Comparison of ENCODE assay signal across 35 mouse cellular contexts in the genomic region with DNA sequence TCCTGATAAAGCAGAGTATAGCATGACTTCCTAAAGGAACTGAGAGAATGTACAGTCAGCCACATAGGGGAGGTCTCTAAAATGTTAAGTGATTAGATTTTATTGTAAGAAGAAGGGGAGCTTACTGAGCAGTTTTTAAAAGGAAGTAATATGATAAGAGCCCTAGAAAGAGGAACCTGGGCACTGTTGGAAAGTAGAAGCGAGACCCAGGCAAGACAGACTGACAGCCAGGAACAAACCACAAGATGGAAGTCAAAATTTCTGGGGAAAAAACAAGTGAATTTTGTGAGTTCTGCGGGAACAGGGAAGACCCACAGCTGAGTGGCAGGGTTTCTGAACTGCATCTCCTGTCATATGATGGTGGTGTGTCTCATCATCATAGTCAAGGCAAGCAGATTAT.
DNase-seq lines count a peak whose midpoint lies in the region; ATAC-seq and TF ChIP-seq lines count a peak whose summit lies in the region.
"Had no signal": no experiment of that assay in that cellular context is flagged by ENCODE, and none has a peak within 500 bp of the region (broad histone marks: within the 10 kb centered on the region; RNA-seq: fewer than 3 reads in every experiment).

No protein-coding gene starts in this region.

- DNase-seq in liver, embryonic 11.5 days (ENCODE audit: low spot score): no peak
- no peak for DNase-seq in liver
- DNase-seq in lung, adult 2 months: no peak
- DNase-seq in lung, postnatal 0 days (ENCODE audit: low spot score): no peak
- DNase-seq: adrenal gland, adult 8-10 months; cerebellum, adult 8-10 months; cerebellum, postnatal 36 days; embryo, embryonic 11 days; gastrocnemius, adult 2 months; gastrocnemius, postnatal 36 days; heart, postnatal 36 days; kidney, adult 8-10 months; layer of hippocampus, postnatal 36 days; lung, postnatal 4 days; right cerebral cortex, postnatal 25 days; thymus, adult 2 months; thymus, postnatal 4 days had no signal

- no peak for TF ChIP-seq EP300 in lung, postnatal 0 days (IDR thresholded peaks at IDR 0.05)

- H3K36me3 ChIP-seq in liver, embryonic 11.5 days (ENCODE audit: control insufficient read depth, insufficient read depth, low read length): no peaks in the 10 kb centered on the region
- no peaks in the 10 kb centered on the region for H3K36me3 ChIP-seq in liver, embryonic 16.5 days (ENCODE audit: control insufficient read depth, insufficient read depth)
- H3K36me3 ChIP-seq in lung, postnatal 0 days (ENCODE audit: insufficient read depth, low read length): no peaks in the 10 kb centered on the region
- H3K36me3 ChIP-seq: embryonic facial prominence, embryonic 12.5 days; forebrain, embryonic 10.5 days; forebrain, embryonic 15.5 days; heart, embryonic 15.5 days; hindbrain, embryonic 13.5 days; limb, embryonic 10.5 days; limb, embryonic 15.5 days; lung, embryonic 15.5 days; midbrain, embryonic 10.5 days; midbrain, embryonic 15.5 days; neural tube, embryonic 15.5 days had no signal

- H3K9me3 ChIP-seq in liver, embryonic 11.5 days (ENCODE audit: control insufficient read depth, low read length): no peaks in the 10 kb centered on the region
- no peaks in the 10 kb centered on the region for H3K9me3 ChIP-seq in liver, embryonic 16.5 days (replicated peaks; ENCODE audit: control insufficient read depth, low read length)
- H3K9me3 ChIP-seq in lung, postnatal 0 days (ENCODE audit: low read length): no peaks in the 10 kb centered on the region
- H3K9me3 ChIP-seq: embryonic facial prominence, embryonic 12.5 days; forebrain, embryonic 10.5 days; forebrain, embryonic 15.5 days; heart, embryonic 15.5 days; hindbrain, embryonic 13.5 days; limb, embryonic 10.5 days; limb, embryonic 15.5 days; lung, embryonic 15.5 days; midbrain, embryonic 10.5 days; midbrain, embryonic 15.5 days; neural tube, embryonic 15.5 days had no signal

- no peaks in the 10 kb centered on the region for H3K27me3 ChIP-seq in liver, embryonic 11.5 days (replicated peaks; ENCODE audit: control insufficient read depth, insufficient read depth, low read length)
- no peaks in the 10 kb centered on the region for H3K27me3 ChIP-seq in liver, embryonic 16.5 days (ENCODE audit: control insufficient read depth, insufficient read depth, low read depth, low read length)
- no peaks in the 10 kb centered on the region for H3K27me3 ChIP-seq in lung, postnatal 0 days (replicated peaks; ENCODE audit: insufficient read depth, low read length)
- H3K27me3 ChIP-seq: embryonic facial prominence, embryonic 12.5 days; forebrain, embryonic 15.5 days; heart, embryonic 15.5 days; hindbrain, embryonic 13.5 days; limb, embryonic 15.5 days; lung, embryonic 15.5 days; midbrain, embryonic 15.5 days; neural tube, embryonic 15.5 days had no signal

- no peak overlapping the region for H3K4me2 ChIP-seq in liver, embryonic 11.5 days
- H3K4me2 ChIP-seq in liver, embryonic 16.5 days (ENCODE audit: low read depth, low read length): no peak overlapping the region
- H3K4me2 ChIP-seq in lung, postnatal 0 days (replicated peaks; ENCODE audit: low read depth, low read length): no peak overlapping the region
- H3K4me2 ChIP-seq: embryonic facial prominence, embryonic 12.5 days; forebrain, embryonic 15.5 days; heart, embryonic 15.5 days; hindbrain, embryonic 13.5 days; limb, embryonic 15.5 days; lung, embryonic 15.5 days; midbrain, embryonic 15.5 days; neural tube, embryonic 15.5 days had no signal

- H3K4me3 ChIP-seq in liver, embryonic 11.5 days (ENCODE audit: low read depth, low read length): no peak overlapping the region
- H3K4me3 ChIP-seq in bone marrow macrophage, adult 2 months (ENCODE audit: insufficient read depth, low read length): no peak overlapping the region
- H3K4me3 ChIP-seq in liver, embryonic 16.5 days (ENCODE audit: low read depth, low read length): no peak overlapping the region
- H3K4me3 ChIP-seq in lung, adult 2 months (replicated peaks; ENCODE audit: extremely low read depth, low read depth, low read length): no peak overlapping the region
- H3K4me3 ChIP-seq in lung, postnatal 0 days (ENCODE audit: low read depth, low read length): no peak overlapping the region
- H3K4me3 ChIP-seq: embryonic facial prominence, embryonic 12.5 days; forebrain, embryonic 10.5 days; forebrain, embryonic 15.5 days; gastrocnemius, adult 2 months; heart, embryonic 15.5 days; hindbrain, embryonic 13.5 days; limb, embryonic 10.5 days; limb, embryonic 15.5 days; lung, embryonic 15.5 days; midbrain, embryonic 10.5 days; midbrain, embryonic 15.5 days; neural tube, embryonic 15.5 days had no signal

- no peak for TF ChIP-seq POLR2A in bone marrow macrophage, adult 2 months (IDR thresholded peaks at IDR 0.05; ENCODE audit: borderline replicate concordance, low read depth, low read length)
- no peak for TF ChIP-seq POLR2A in lung, adult 2 months (IDR thresholded peaks at IDR 0.05; ENCODE audit: borderline replicate concordance, extremely low read depth, low read depth, low read length)

- no peaks in the 10 kb centered on the region for H3K4me1 ChIP-seq in liver, embryonic 11.5 days (replicated peaks; ENCODE audit: control insufficient read depth, insufficient read depth, low read length)
- peaks cover 18% of the 10 kb centered on the region for H3K4me1 ChIP-seq in bone marrow macrophage, adult 2 months (ENCODE audit: control insufficient read depth, insufficient read depth, low read length)
- no peaks in the 10 kb centered on the region for H3K4me1 ChIP-seq in liver, embryonic 16.5 days (ENCODE audit: control insufficient read depth, low read depth, low read length)
- H3K4me1 ChIP-seq in lung, adult 2 months (ENCODE audit: control insufficient read depth, insufficient read depth, low read length): no peaks in the 10 kb centered on the region
- H3K4me1 ChIP-seq in lung, postnatal 0 days (ENCODE audit: insufficient read depth, low read depth, low read length): no peaks in the 10 kb centered on the region
- H3K4me1 ChIP-seq: embryonic facial prominence, embryonic 12.5 days; forebrain, embryonic 10.5 days; forebrain, embryonic 15.5 days; heart, embryonic 15.5 days; hindbrain, embryonic 13.5 days; limb, embryonic 10.5 days; limb, embryonic 15.5 days; lung, embryonic 15.5 days; midbrain, embryonic 10.5 days; midbrain, embryonic 15.5 days; neural tube, embryonic 15.5 days had no signal

- WGBS in liver, embryonic 11.5 days: 44% methylated on average over 2 of the region's 2 CpGs
- 15% methylated on average over 2 of the region's 2 CpGs for WGBS in liver, embryonic 16.5 days (ENCODE audit: insufficient replicate concordance)
- WGBS in lung, adult 2 months: 85% methylated on average over 2 of the region's 2 CpGs
- WGBS in lung, postnatal 0 days: 76% methylated on average over 2 of the region's 2 CpGs

- ATAC-seq in liver, embryonic 11.5 days (replicated peaks; ENCODE audit: low FRiP score): peak; percentile 45; the same call in 1 of the 2 replicates
- peak; percentile 37 for ATAC-seq in liver, embryonic 16.5 days (ENCODE audit: low read depth)
- ATAC-seq in erythroblast, adult 5-6 weeks (replicated peaks; ENCODE audit: low FRiP score, poor library complexity, severe bottlenecking): no peak
- ATAC-seq in lung, postnatal 0 days: no peak
- ATAC-seq: activated CD4-positive, CD25-positive, alpha-beta regulatory T cell, adult 4 months; CD4-positive, CD25-positive, alpha-beta regulatory T cell, adult 4 months; forebrain, embryonic 15.5 days; intestine, embryonic 16.5 days; midbrain, embryonic 15.5 days had no signal

- no peak for TF ChIP-seq CTCF in bone marrow macrophage, adult 2 months (IDR thresholded peaks at IDR 0.05; ENCODE audit: low read depth, low read length)
- no peak for TF ChIP-seq CTCF in lung, adult 2 months (IDR thresholded peaks at IDR 0.05; ENCODE audit: insufficient read depth, low read length)
- no peak for TF ChIP-seq CTCF in lung, postnatal 0 days (IDR thresholded peaks at IDR 0.05)

- H3K27ac ChIP-seq in liver, embryonic 11.5 days (ENCODE audit: low read depth, low read length): no peak overlapping the region
- peak overlapping the region; percentile 70 for H3K27ac ChIP-seq in bone marrow macrophage, adult 2 months (ENCODE audit: insufficient read depth, low read depth, low read length)
- no peak overlapping the region for H3K27ac ChIP-seq in liver, embryonic 16.5 days (ENCODE audit: low read length)
- no peak overlapping the region for H3K27ac ChIP-seq in lung, postnatal 0 days (ENCODE audit: low read length)
- H3K27ac ChIP-seq: embryonic facial prominence, embryonic 12.5 days; forebrain, embryonic 10.5 days; forebrain, embryonic 15.5 days; gastrocnemius, adult 2 months; heart, embryonic 15.5 days; hindbrain, embryonic 13.5 days; kidney, postnatal 0 days; limb, embryonic 10.5 days; limb, embryonic 15.5 days; lung, embryonic 15.5 days; midbrain, embryonic 10.5 days; midbrain, embryonic 15.5 days; neural tube, embryonic 15.5 days had no signal

- H3K9ac ChIP-seq in liver, embryonic 11.5 days (ENCODE audit: low read depth, low read length): no peak overlapping the region
- H3K9ac ChIP-seq in liver, embryonic 16.5 days (ENCODE audit: low read depth, low read length): no peak overlapping the region
- no peak overlapping the region for H3K9ac ChIP-seq in lung, postnatal 0 days (replicated peaks; ENCODE audit: low read depth)
- H3K9ac ChIP-seq: embryonic facial prominence, embryonic 12.5 days; forebrain, embryonic 15.5 days; heart, embryonic 15.5 days; hindbrain, embryonic 13.5 days; limb, embryonic 15.5 days; lung, embryonic 15.5 days; midbrain, embryonic 15.5 days; neural tube, embryonic 15.5 days had no signal

Comparison
In these comparisons a context has a peak if more than half of its experiments do, and no peak if none do; other contexts are left out.
1. ATAC-seq: peak in liver, embryonic 11.5 days (single experiment) and liver, embryonic 16.5 days (single experiment); none in erythroblast, adult 5-6 weeks (single experiment) and lung, postnatal 0 days (single experiment).